Mouse (Mus musculus): Measurements from ENCODE around the gene Ctsw. TPM values are rescaled to one million over a fixed set of nuclear protein-coding genes. Genes with fewer than 3 reads are reported as not detected.
"Not testable (repeated sequence)": the region's sequence is repeated elsewhere in the genome, so short reads cannot be mapped to it uniquely, and the experiment has no call there.

Gene Ctsw
- polyA plus RNA-seq (2012; rRNA removed) = 12.4 and 14.9 TPM in 2 replicates

- no peak for DNase-seq (ENCODE audit: low read depth, low spot score)
- 46% methylated on average over 5 of the region's 5 CpGs for WGBS
These were observed at the start of gene Ctsw for GRCm38 (mm10) chr19:5468374-5468773. Ctsw (minus strand) TSS chr19:5468507.

- WGBS = 85% methylated on average over 8 of the region's 8 CpGs
These were observed 48.7 kb upstream of the Ctsw start for GRCm38 (mm10) chr19:5516906-5517505.

GRCm38 (mm10) chr19:5515840-5516777, 47.8 kb upstream of the Ctsw start:
- DNase-seq (ENCODE audit: low read depth, low spot score) = no peak
- WGBS = 85% methylated on average over 7 of the region's 7 CpGs

More at GRCm38 (mm10) chr19:5516906-5517505, 48.7 kb upstream of the Ctsw start:
- DNase-seq (ENCODE audit: low read depth, low spot score) = no peak

- 73% methylated on average over 3 of the region's 3 CpGs for WGBS
These were observed 44.7 kb upstream of the Ctsw start for GRCm38 (mm10) chr19:5513005-5513349.

GRCm38 (mm10) chr19:5512091-5513004, 44.0 kb upstream of the Ctsw start:
- no peak for DNase-seq (ENCODE audit: low read depth, low spot score)
- WGBS = 64% methylated on average over 12 of the region's 12 CpGs

More at GRCm38 (mm10) chr19:5513005-5513349, 44.7 kb upstream of the Ctsw start:
- no peak for DNase-seq (ENCODE audit: low read depth, low spot score)

- WGBS = 37% methylated on average over 15 of the region's 15 CpGs
- DNase-seq (ENCODE audit: low read depth, low spot score) = no peak
These were observed 42.8 kb upstream of the Ctsw start for GRCm38 (mm10) chr19:5511074-5511632.

- WGBS = 3% methylated on average over 47 of the region's 47 CpGs
- DNase-seq (ENCODE audit: low read depth, low spot score) = no peak
These were observed 42.0 kb upstream of the Ctsw start, which contains the start of gene Snx32 for GRCm38 (mm10) chr19:5510031-5511026. Snx32 (minus strand) TSS chr19:5510538.

- 46% methylated on average over 17 of the region's 17 CpGs for WGBS
- DNase-seq (ENCODE audit: low read depth, low spot score) = no peak
These were observed 35.4 kb upstream of the Ctsw start, which contains the start of gene 1700020D05Rik for GRCm38 (mm10) chr19:5503687-5504086. 1700020D05Rik (minus strand) TSS chr19:5503787.

GRCm38 (mm10) chr19:5500330-5500875, 32.1 kb upstream of the Ctsw start:
- DNase-seq (ENCODE audit: low read depth, low spot score) = peak; percentile 78
- WGBS = 35% methylated on average over 2 of the region's 2 CpGs

- DNase-seq (ENCODE audit: low read depth, low spot score) = no peak
- 89% methylated on average over 16 of the region's 16 CpGs for WGBS
These were observed 27.7 kb upstream of the Ctsw start for GRCm38 (mm10) chr19:5496052-5496370.

- WGBS = 78% methylated on average over 12 of the region's 12 CpGs
- DNase-seq (ENCODE audit: low read depth, low spot score) = no peak
These were observed 27.2 kb upstream of the Ctsw start for GRCm38 (mm10) chr19:5495353-5496051.

- WGBS = 65% methylated on average over 3 of the region's 3 CpGs
- DNase-seq (ENCODE audit: low read depth, low spot score) = no peak
These were observed 26.0 kb upstream of the Ctsw start for GRCm38 (mm10) chr19:5494314-5494713.

GRCm38 (mm10) chr19:5493301-5493721, 25.0 kb upstream of the Ctsw start:
- 51% methylated on average over 9 of the region's 9 CpGs for WGBS
- DNase-seq (ENCODE audit: low read depth, low spot score) = not testable (repeated sequence)

- DNase-seq (ENCODE audit: low read depth, low spot score) = no peak
- 74% methylated on average over 4 of the region's 4 CpGs for WGBS
These were observed 24.3 kb upstream of the Ctsw start for GRCm38 (mm10) chr19:5492641-5493040.

- under 1% methylated on average over 59 of the region's 59 CpGs for WGBS
- peak; percentile 83 for DNase-seq (ENCODE audit: low read depth, low spot score)
These were observed 22.8 kb upstream of the Ctsw start for GRCm38 (mm10) chr19:5490898-5491708.

GRCm38 (mm10) chr19:5490313-5490897, 22.1 kb upstream of the Ctsw start, which contains the start of gene Cfl1:
Cfl1 (plus strand) TSS chr19:5490455.
- DNase-seq (ENCODE audit: low read depth, low spot score) = peak; percentile 78
- 1% methylated on average over 62 of the region's 62 CpGs for WGBS
